Mouse (Mus musculus) midbrain, embryonic 16.5 days (tissue): ENCODE results near the gene Uqcc2. TPM values are rescaled to one million over a fixed set of nuclear protein-coding genes. Genes with fewer than 3 reads are reported as not detected.

Source experiments
- ATAC-seq: fragments of 200-750 bp; cut with Nextera tagmentation; 2 replicates; pipeline ENCODE4 v1.8.0; 2017; ENCODE audit warnings: moderate TSS enrichment
- H3K27ac ChIP-seq: fragments of 300-500 bp; sonication (generic); 2 replicates; pipeline ENCODE4 v1.5.1; 2014; ENCODE audit warnings: mild to moderate bottlenecking, low read length, mixed read lengths
- H3K27me3 ChIP-seq: fragments of 300-500 bp; sonication (generic); 2 replicates; pipeline ENCODE4 v1.6.1; 2014; ENCODE audit warnings: low read depth, low read length, mixed read lengths; ENCODE audit not compliant: control insufficient read depth, insufficient read depth
- H3K36me3 ChIP-seq: fragments of 300-500 bp; sonication (generic); 2 replicates; pipeline ENCODE4 v1.6.1; 2014; ENCODE audit warnings: mild to moderate bottlenecking, low read length, moderate library complexity, mixed read lengths; ENCODE audit not compliant: control insufficient read depth, insufficient read depth
- H3K4me1 ChIP-seq: fragments of 300-500 bp; sonication (generic); 2 replicates; pipeline ENCODE4 v1.6.1; 2014; ENCODE audit warnings: mild to moderate bottlenecking, low read length, mixed read lengths; ENCODE audit not compliant: control insufficient read depth, insufficient read depth
- H3K4me2 ChIP-seq: fragments of 300-500 bp; sonication (generic); 2 replicates; pipeline ENCODE4 v1.6.1; 2014; ENCODE audit warnings: mild to moderate bottlenecking, low read length, mixed read lengths
- H3K4me3 ChIP-seq: fragments of 300-500 bp; sonication (generic); 2 replicates; pipeline ENCODE4 v1.5.1; 2014; ENCODE audit warnings: low read depth, mild to moderate bottlenecking, low read length, moderate library complexity, mixed read lengths
- H3K9ac ChIP-seq: fragments of 300-500 bp; sonication (generic); 2 replicates; pipeline ENCODE4 v1.6.1; 2014; ENCODE audit warnings: low read depth, low read length, mixed read lengths
- H3K9me3 ChIP-seq: fragments of 300-500 bp; sonication (generic); replicated peaks from 2 replicates; pipeline ENCODE4 v1.6.1; 2014; ENCODE audit warnings: mild to moderate bottlenecking, low read length, mixed read lengths; ENCODE audit not compliant: control insufficient read depth, poor library complexity, severe bottlenecking
- WGBS: fragments of 180-500 bp; shearing (Covaris S2); extraction: QIAGEN DNeasy Blood & Tissue Kit; methylation state at CpG from one replicate; pipeline ENCODE4 v1.1.7; 2014; 5-methylcytosine and 5-hydroxymethylcytosine counted together
- polyA plus RNA-seq: library from polyadenylated mRNA; unstranded; fragments of >200 nt; fragmentation: Nextera tagmentation; extraction: Ambion mirVana; gene quantifications from 2 replicates; pipeline ENCODE4 v1.2.1, GENCODE M21; 2015

The Uqcc2 gene
- polyA plus RNA-seq, 1 experiment from 2014 or later, result 384 TPM

- H3K36me3 ChIP-seq, result peaks cover 14% of the 10 kb centered on the region
- H3K4me3 ChIP-seq, result no peak overlapping the region
- no peak for ATAC-seq
- H3K9ac ChIP-seq, result no peak overlapping the region
- no peaks in the 10 kb centered on the region for H3K27me3 ChIP-seq
- peaks cover 32% of the 10 kb centered on the region for H3K4me1 ChIP-seq
- H3K27ac ChIP-seq, result no peak overlapping the region
- no peaks in the 10 kb centered on the region for H3K9me3 ChIP-seq
- WGBS, result 34% methylated on average over 12 of the region's 12 CpGs
- H3K4me2 ChIP-seq, result no peak overlapping the region
Measured at GRCm38 (mm10) chr17:27125185-27125584, 8.5 kb downstream of the Uqcc2 start.

GRCm38 (mm10) chr17:27123813-27124375 is 9.8 kb downstream of the Uqcc2 start:
- Histone ChIP-seq H3K27ac (no peak overlapping the region), H3K36me3 (peaks cover 14% of the 10 kb centered on the region), H3K9ac (no peak overlapping the region), H3K27me3 (no peaks in the 10 kb centered on the region), H3K4me3 (no peak overlapping the region), H3K9me3 (no peaks in the 10 kb centered on the region), H3K4me2 (no peak overlapping the region), H3K4me1 (peaks cover 26% of the 10 kb centered on the region)
- no peak for ATAC-seq
- 85% methylated on average over 7 of the region's 7 CpGs for WGBS

- peaks cover 26% of the 10 kb centered on the region for H3K4me1 ChIP-seq
- ATAC-seq, result no peak
Measured at GRCm38 (mm10) chr17:27123103-27123502, 10.6 kb downstream of the Uqcc2 start.

GRCm38 (mm10) chr17:27122701-27123100 is 11.0 kb downstream of the Uqcc2 start:
- 91% methylated on average over 11 of the region's 11 CpGs for WGBS

More at GRCm38 (mm10) chr17:27123103-27123502, 10.6 kb downstream of the Uqcc2 start:
- H3K27ac ChIP-seq, result no peak overlapping the region
- H3K9ac ChIP-seq, result no peak overlapping the region
- H3K9me3 ChIP-seq, result no peaks in the 10 kb centered on the region
- no peak overlapping the region for H3K4me3 ChIP-seq
- H3K27me3 ChIP-seq, result no peaks in the 10 kb centered on the region
- whole genome bisulfite sequencing, result 94% methylated on average over 2 of the region's 2 CpGs
- peaks cover 14% of the 10 kb centered on the region for H3K36me3 ChIP-seq
- no peak overlapping the region for H3K4me2 ChIP-seq

GRCm38 (mm10) chr17:27121781-27122180 is 11.9 kb downstream of the Uqcc2 start:
- H3K27me3 ChIP-seq, result no peaks in the 10 kb centered on the region
- H3K36me3 ChIP-seq, result peaks cover 14% of the 10 kb centered on the region
- WGBS, result 70% methylated on average over 7 of the region's 7 CpGs
- no peaks in the 10 kb centered on the region for H3K9me3 ChIP-seq
- no peak overlapping the region for H3K9ac ChIP-seq
- ATAC-seq, result no peak
- H3K27ac ChIP-seq, result no peak overlapping the region
- H3K4me1 ChIP-seq, result peaks cover 18% of the 10 kb centered on the region
- no peak overlapping the region for H3K4me2 ChIP-seq
- no peak overlapping the region for H3K4me3 ChIP-seq

More at GRCm38 (mm10) chr17:27122701-27123100, 11.0 kb downstream of the Uqcc2 start:
- peaks cover 14% of the 10 kb centered on the region for H3K36me3 ChIP-seq
- H3K9me3 ChIP-seq, result no peaks in the 10 kb centered on the region
- H3K27me3 ChIP-seq, result no peaks in the 10 kb centered on the region
- H3K27ac ChIP-seq, result no peak overlapping the region
- no peak for ATAC-seq
- H3K4me1 ChIP-seq, result peaks cover 26% of the 10 kb centered on the region
- no peak overlapping the region for H3K4me3 ChIP-seq
- no peak overlapping the region for H3K4me2 ChIP-seq
- H3K9ac ChIP-seq, result no peak overlapping the region

- no peak for ATAC-seq
- 33% methylated on average over 14 of the region's 14 CpGs for WGBS
- H3K36me3 ChIP-seq, result peaks cover 14% of the 10 kb centered on the region
- no peaks in the 10 kb centered on the region for H3K27me3 ChIP-seq
- peak overlapping the region; percentile 33; the same call in 1 of the 2 replicates for H3K27ac ChIP-seq
- H3K4me2 ChIP-seq, result no peak overlapping the region
- H3K4me3 ChIP-seq, result no peak overlapping the region
- H3K4me1 ChIP-seq, result peaks cover 17% of the 10 kb centered on the region
- H3K9me3 ChIP-seq, result no peaks in the 10 kb centered on the region
- H3K9ac ChIP-seq, result peak overlapping the region; percentile 25; the same call in 1 of the 2 replicates
Measured at GRCm38 (mm10) chr17:27121266-27121665, 12.4 kb downstream of the Uqcc2 start.

- no peaks in the 10 kb centered on the region for H3K27me3 ChIP-seq
- H3K4me1 ChIP-seq, result peaks cover 17% of the 10 kb centered on the region
- no peaks in the 10 kb centered on the region for H3K9me3 ChIP-seq
- H3K4me3 ChIP-seq, result no peak overlapping the region
- WGBS, result 5% methylated on average over 18 of the region's 18 CpGs
- ATAC-seq, result no peak
- H3K36me3 ChIP-seq, result peaks cover 14% of the 10 kb centered on the region
- peak overlapping the region; percentile 25; the same call in 1 of the 2 replicates for H3K9ac ChIP-seq
- peak overlapping the region; percentile 12; the same call in 1 of the 2 replicates for H3K4me2 ChIP-seq
- 0 out of 2 replicates have a peak overlapping the region, but pooled peaks have one; percentile 53 for H3K27ac ChIP-seq
Measured at GRCm38 (mm10) chr17:27120561-27121024, 13.1 kb downstream of the Uqcc2 start.

GRCm38 (mm10) chr17:27119954-27120353 is 13.8 kb downstream of the Uqcc2 start:
- H3K4me3 ChIP-seq, result no peak overlapping the region
- peaks cover 17% of the 10 kb centered on the region for H3K4me1 ChIP-seq
- H3K36me3 ChIP-seq, result peaks cover 14% of the 10 kb centered on the region
- H3K27ac ChIP-seq, result peak overlapping the region; percentile 63; the same call in 1 of the 2 replicates
- WGBS, result 53% methylated on average over 8 of the region's 8 CpGs
- H3K9me3 ChIP-seq, result no peaks in the 10 kb centered on the region
- H3K4me2 ChIP-seq, result 0 out of 2 replicates have a peak overlapping the region, but pooled peaks have one; percentile 6
- no peaks in the 10 kb centered on the region for H3K27me3 ChIP-seq
- ATAC-seq, result no peak
- H3K9ac ChIP-seq, result no peak overlapping the region

- Histone ChIP-seq H3K27me3 (no peaks in the 10 kb centered on the region), H3K36me3 (peaks cover 14% of the 10 kb centered on the region), H3K4me3 (no peak overlapping the region), H3K9ac (no peak overlapping the region), H3K27ac (no peak overlapping the region), H3K4me2 (no peak overlapping the region), H3K4me1 (peaks cover 17% of the 10 kb centered on the region), H3K9me3 (no peaks in the 10 kb centered on the region)
- ATAC-seq, result no peak
- 72% methylated on average over 4 of the region's 4 CpGs for WGBS
Measured at GRCm38 (mm10) chr17:27119540-27119895, 14.2 kb downstream of the Uqcc2 start.
